21 mouse cellular contexts compared by ENCODE assay signal in the genomic region with DNA sequence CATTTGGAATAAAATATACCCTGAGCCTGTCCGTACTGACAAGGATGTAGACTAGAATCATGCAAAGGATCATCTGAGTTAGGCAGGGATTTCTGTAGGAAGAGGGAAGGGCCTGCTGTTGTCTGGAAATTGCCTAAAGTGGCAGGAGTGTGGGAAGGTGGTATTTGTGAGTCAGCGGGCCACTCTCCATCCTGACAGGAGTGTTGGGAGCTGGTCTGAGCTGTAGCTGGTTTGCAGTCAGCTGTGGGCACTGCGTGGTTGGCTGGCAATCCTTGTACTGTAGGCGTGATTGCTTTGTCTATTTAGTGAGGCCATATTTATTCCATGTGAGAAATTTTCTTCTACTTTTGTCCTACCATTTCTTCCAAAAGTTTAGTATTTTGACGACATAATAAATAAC.
DNase-seq lines count a peak whose midpoint lies in the region; ATAC-seq lines count a peak whose summit lies in the region.
"Had no signal": no experiment of that assay in that cellular context is flagged by ENCODE, and none has a peak within 500 bp of the region (broad histone marks: within the 10 kb centered on the region; RNA-seq: fewer than 3 reads in every experiment).

No protein-coding gene starts in this region.

- no peak for ATAC-seq in inflammation-experienced regulatory T-cells, adult 6 months
- ATAC-seq: forebrain, embryonic 16.5 days; hindbrain, postnatal 0 days; intestine, postnatal 0 days; liver, embryonic 12.5 days had no signal

- peak; percentile 58 for DNase-seq in left cerebral cortex, adult 11 months (ENCODE audit: low spot score)
- no peak for DNase-seq in left cerebral cortex, postnatal 4 days
- peak; percentile 73 to 85 for DNase-seq in frontal cortex, postnatal 36 days (ENCODE audit: low spot score in 2 of 2)
- peak; percentile 75 to 79 for DNase-seq in left cerebral cortex, postnatal 36 days (ENCODE audit: low spot score in 2 of 2)
- DNase-seq in telencephalon, adult 2 months (ENCODE audit: low read depth, low spot score), result peak; percentile 85
- no peak for DNase-seq in cerebellum, adult 9-10 months
- no peak for DNase-seq in thymus, postnatal 10 days (ENCODE audit: low spot score in 2 of 2)
- DNase-seq: adrenal gland, postnatal 25 days; cerebellum, postnatal 10 days; gastrocnemius, postnatal 10 days; heart, adult 11 months; kidney, postnatal 36 days; layer of hippocampus, postnatal 36 days; lung, adult 2 months; lung, postnatal 14 days; thymus, postnatal 14 days had no signal

- intact Hi-C loops in left cerebral cortex, postnatal 4 days (cut with DNase I), result no loop called here
- intact Hi-C loops in left cerebral cortex, postnatal 36 days (cut with DNase I), result no loop called here

Comparison
In these comparisons a context has a peak if more than half of its experiments do, and no peak if none do; other contexts are left out.
1. DNase-seq: peak in left cerebral cortex, adult 11 months (single experiment), frontal cortex, postnatal 36 days (2 of 2), left cerebral cortex, postnatal 36 days (2 of 2) and telencephalon, adult 2 months (single experiment); none in left cerebral cortex, postnatal 4 days (single experiment), cerebellum, adult 9-10 months (single experiment) and thymus, postnatal 10 days (0 of 2).